Mouse (Mus musculus): Measurements from ENCODE around the gene Gtf3c3.

Gene Gtf3c3

GRCm38 (mm10) chr1:54438340-54439079 is at the start of gene Gtf3c3:
Gtf3c3 (minus strand) TSS chr1:54438971.
- no peak for DNase-seq (ENCODE audit: extremely low read depth, low read depth, low spot score)

- DNase-seq (ENCODE audit: extremely low read depth, low read depth, low spot score), result no peak
Observed at GRCm38 (mm10) chr1:54484744-54485420, 46.1 kb upstream of the Gtf3c3 start.

- DNase-seq (ENCODE audit: extremely low read depth, low read depth, low spot score), result no peak
Observed at GRCm38 (mm10) chr1:54480491-54480890, 41.7 kb upstream of the Gtf3c3 start.

- no peak for DNase-seq (ENCODE audit: extremely low read depth, low read depth, low spot score)
Observed at GRCm38 (mm10) chr1:54468662-54469061, 29.9 kb upstream of the Gtf3c3 start.

GRCm38 (mm10) chr1:54467366-54467765 is 28.6 kb upstream of the Gtf3c3 start:
- no peak for DNase-seq (ENCODE audit: extremely low read depth, low read depth, low spot score)

GRCm38 (mm10) chr1:54452116-54452515 is 13.3 kb upstream of the Gtf3c3 start:
- DNase-seq (ENCODE audit: extremely low read depth, low read depth, low spot score), result no peak

- DNase-seq (ENCODE audit: extremely low read depth, low read depth, low spot score), result no peak
Observed at GRCm38 (mm10) chr1:54448833-54449232, 10.1 kb upstream of the Gtf3c3 start.

- DNase-seq (ENCODE audit: extremely low read depth, low read depth, low spot score), result no peak
Observed at GRCm38 (mm10) chr1:54443641-54444040, 4.9 kb upstream of the Gtf3c3 start.

GRCm38 (mm10) chr1:54439080-54439476 is 307 bp upstream of the Gtf3c3 start:
- DNase-seq (ENCODE audit: extremely low read depth, low read depth, low spot score), result no peak

- no peak for DNase-seq (ENCODE audit: extremely low read depth, low read depth, low spot score)
Observed at GRCm38 (mm10) chr1:54422195-54422750, 16.5 kb downstream of the Gtf3c3 start.

- no peak for DNase-seq (ENCODE audit: extremely low read depth, low read depth, low spot score)
Observed at GRCm38 (mm10) chr1:54421670-54422069, 17.1 kb downstream of the Gtf3c3 start.

- DNase-seq (ENCODE audit: extremely low read depth, low read depth, low spot score), result no peak
Observed at GRCm38 (mm10) chr1:54402736-54403135, 36.0 kb downstream of the Gtf3c3 start.

- DNase-seq (ENCODE audit: extremely low read depth, low read depth, low spot score), result no peak
Observed at GRCm38 (mm10) chr1:54384221-54384620, 54.5 kb downstream of the Gtf3c3 start.

- no peak for DNase-seq (ENCODE audit: extremely low read depth, low read depth, low spot score)
Observed at GRCm38 (mm10) chr1:54380978-54381914, 57.5 kb downstream of the Gtf3c3 start.

- DNase-seq (ENCODE audit: extremely low read depth, low read depth, low spot score), result no peak
Observed at GRCm38 (mm10) chr1:54377506-54378051, 61.2 kb downstream of the Gtf3c3 start.

- DNase-seq (ENCODE audit: extremely low read depth, low read depth, low spot score), result no peak
Observed at GRCm38 (mm10) chr1:54356566-54356965, 82.2 kb downstream of the Gtf3c3 start.

- DNase-seq (ENCODE audit: extremely low read depth, low read depth, low spot score), result no peak
Observed at GRCm38 (mm10) chr1:54355485-54355884, 83.3 kb downstream of the Gtf3c3 start.

GRCm38 (mm10) chr1:54354786-54355185 is 84.0 kb downstream of the Gtf3c3 start:
- DNase-seq (ENCODE audit: extremely low read depth, low read depth, low spot score), result no peak
